Mouse (Mus musculus) liver, embryonic 18 days (tissue): Measurements from ENCODE around the gene Fbxw9. TPM values are rescaled to one million over a fixed set of nuclear protein-coding genes. Genes with fewer than 3 reads are reported as not detected.

Experiments
- polyA plus RNA-seq: library from polyadenylated mRNA; depleted of rRNA; stranded (reverse); fragments of >200 nt; gene quantifications from 2 replicates; pipeline ENCODE4 v1.2.3, GENCODE M21; 2012; rRNA removed

Fbxw9 gene
- polyA plus RNA-seq, result 11.8 and 12.7 TPM in 2 replicates

GRCm38 (mm10) chr8:85059879-85060616 lies at the start of gene Fbxw9:
Fbxw9 (plus strand) TSS chr8:85060055.

GRCm38 (mm10) chr8:85014431-85014830 lies 45.4 kb upstream of the Fbxw9 start, which contains the start of gene Best2:
Best2 (minus strand) TSS chr8:85014531.

GRCm38 (mm10) chr8:85025098-85025932 lies 34.5 kb upstream of the Fbxw9 start, which contains the start of gene Asna1:
Asna1 (minus strand) TSS chr8:85025281.

GRCm38 (mm10) chr8:85026670-85027515 lies 33.0 kb upstream of the Fbxw9 start, which contains the start of gene Trir:
Trir (plus strand) TSS chr8:85026823.

GRCm38 (mm10) chr8:85036718-85037365 lies 23.0 kb upstream of the Fbxw9 start, which contains the start of gene Tnpo2:
Tnpo2 (plus strand) TSS chr8:85036915.

GRCm38 (mm10) chr8:85067982-85068381 lies 8.1 kb downstream of the Fbxw9 start, which contains the start of gene Gm5741:
Gm5741 (minus strand) TSS chr8:85067982.

GRCm38 (mm10) chr8:85071514-85072281 lies 11.8 kb downstream of the Fbxw9 start, which contains the start of gene Dhps:
Dhps (plus strand) TSS chr8:85071757.

GRCm38 (mm10) chr8:85080532-85081215 lies 20.8 kb downstream of the Fbxw9 start, which contains the start of gene Wdr83os:
Wdr83os (plus strand) TSS chr8:85080740.

GRCm38 (mm10) chr8:85081216-85081555 lies 21.3 kb downstream of the Fbxw9 start, which contains the start of gene Wdr83:
Wdr83 (minus strand) TSS chr8:85081306.

GRCm38 (mm10) chr8:85083108-85083813 lies 23.4 kb downstream of the Fbxw9 start, which contains the start of gene Man2b1:
Man2b1 (plus strand) TSS chr8:85083270.

Other genes starting within 250 kb of the Fbxw9 start
- 1.9 and 2.0 TPM in 2 replicates for gene Dand5, start 237.2 kb upstream of the Fbxw9 start, polyA plus RNA-seq
- gene Gadd45gip1, start 228.5 kb upstream of the Fbxw9 start, polyA plus RNA-seq, result 25.2 and 27.4 TPM in 2 replicates
- 108 and 113 TPM in 2 replicates for gene Rad23a, start 219.4 kb upstream of the Fbxw9 start, polyA plus RNA-seq
- 389 and 417 TPM in 2 replicates for gene Calr, start 213.1 kb upstream of the Fbxw9 start, polyA plus RNA-seq
- 37.4 and 40.3 TPM in 2 replicates for gene Farsa, start 203.1 kb upstream of the Fbxw9 start, polyA plus RNA-seq
- 11.5 and 11.9 TPM in 2 replicates for gene Syce2, start 187.9 kb upstream of the Fbxw9 start, polyA plus RNA-seq
- gene Gcdh, start 166.1 kb upstream of the Fbxw9 start, polyA plus RNA-seq, result 84.3 and 97.5 TPM in 2 replicates
- gene Klf1, start 158.1 kb upstream of the Fbxw9 start, polyA plus RNA-seq, result 82.0 and 97.2 TPM in 2 replicates
- gene Dnase2a, start 151.5 kb upstream of the Fbxw9 start, polyA plus RNA-seq, result 12.9 and 13.0 TPM in 2 replicates
- gene Mast1, start 122.7 kb upstream of the Fbxw9 start, polyA plus RNA-seq, result 0.07 and 0.08 TPM in 2 replicates
- gene Rtbdn, start 113.1 kb upstream of the Fbxw9 start, polyA plus RNA-seq, result not detected in 2 replicates
- gene Gm49661, start 90.6 kb upstream of the Fbxw9 start, polyA plus RNA-seq, result 0.58 TPM in 1 of 2 replicates, not detected in the other
- 467 and 538 TPM in 2 replicates for gene Prdx2, start 90.5 kb upstream of the Fbxw9 start, polyA plus RNA-seq
- gene Rnaseh2a, start 90.3 kb upstream of the Fbxw9 start, polyA plus RNA-seq, result 37.4 and 40.1 TPM in 2 replicates
- 11.6 and 18.6 TPM in 2 replicates for gene Junb, start 81.3 kb upstream of the Fbxw9 start, polyA plus RNA-seq
- 10.3 and 12.2 TPM in 2 replicates for gene Hook2, start 69.5 kb upstream of the Fbxw9 start, polyA plus RNA-seq
- not detected in 2 replicates for gene Best2, start 45.5 kb upstream of the Fbxw9 start, polyA plus RNA-seq
- gene Asna1, start 34.8 kb upstream of the Fbxw9 start, polyA plus RNA-seq, result 63.3 and 64.0 TPM in 2 replicates
- gene Trir, start 33.2 kb upstream of the Fbxw9 start, polyA plus RNA-seq, result 83.5 and 105 TPM in 2 replicates
- gene Tnpo2, start 23.1 kb upstream of the Fbxw9 start, polyA plus RNA-seq, result 18.0 and 21.4 TPM in 2 replicates
- gene Gm5741, start 7.9 kb downstream of the Fbxw9 start, polyA plus RNA-seq, result 0.26 TPM in 1 of 2 replicates, not detected in the other
- gene Dhps, start 11.7 kb downstream of the Fbxw9 start, polyA plus RNA-seq, result 17.8 and 18.4 TPM in 2 replicates
- gene Wdr83os, start 20.7 kb downstream of the Fbxw9 start, polyA plus RNA-seq, result 39.8 and 41.3 TPM in 2 replicates
- 22.9 and 26.2 TPM in 2 replicates for gene Wdr83, start 21.3 kb downstream of the Fbxw9 start, polyA plus RNA-seq
- gene Man2b1, start 23.2 kb downstream of the Fbxw9 start, polyA plus RNA-seq, result 41.9 and 48.3 TPM in 2 replicates
- gene Zfp791, start 63.0 kb downstream of the Fbxw9 start, polyA plus RNA-seq, result 4.4 and 5.3 TPM in 2 replicates
- not detected in 2 replicates for gene Cks1brt, start 91.9 kb downstream of the Fbxw9 start, polyA plus RNA-seq
- not detected in 2 replicates for gene Olfr371, start 165.9 kb downstream of the Fbxw9 start, polyA plus RNA-seq
- 33.7 and 35.9 TPM in 2 replicates for gene Orc6, start 239.6 kb downstream of the Fbxw9 start, polyA plus RNA-seq
- 27.4 and 28.6 TPM in 2 replicates for gene Vps35, start 239.7 kb downstream of the Fbxw9 start, polyA plus RNA-seq